Mouse (Mus musculus) gonadal fat pad, adult 2 months (tissue): Measurements from ENCODE around the gene Cisd3. TPM values are rescaled to one million over a fixed set of nuclear protein-coding genes. Genes with fewer than 3 reads are reported as not detected.
"Not testable (repeated sequence)": the region's sequence is repeated elsewhere in the genome, so short reads cannot be mapped to it uniquely, and the experiment has no call there.

Experiments
- DNase-seq: peaks from one replicate; pipeline ENCODE4 v3.0.0-alpha.2; 2012; ENCODE audit warnings: low read depth
- polyA plus RNA-seq: library from polyadenylated mRNA; depleted of rRNA; stranded (reverse); fragments of >200 nt; gene quantifications from 2 replicates; pipeline ENCODE4 v1.2.3, GENCODE M21; 2012; rRNA removed

Cisd3 gene
- polyA plus RNA-seq: 54.1 and 83.1 TPM in 2 replicates

DNA sequence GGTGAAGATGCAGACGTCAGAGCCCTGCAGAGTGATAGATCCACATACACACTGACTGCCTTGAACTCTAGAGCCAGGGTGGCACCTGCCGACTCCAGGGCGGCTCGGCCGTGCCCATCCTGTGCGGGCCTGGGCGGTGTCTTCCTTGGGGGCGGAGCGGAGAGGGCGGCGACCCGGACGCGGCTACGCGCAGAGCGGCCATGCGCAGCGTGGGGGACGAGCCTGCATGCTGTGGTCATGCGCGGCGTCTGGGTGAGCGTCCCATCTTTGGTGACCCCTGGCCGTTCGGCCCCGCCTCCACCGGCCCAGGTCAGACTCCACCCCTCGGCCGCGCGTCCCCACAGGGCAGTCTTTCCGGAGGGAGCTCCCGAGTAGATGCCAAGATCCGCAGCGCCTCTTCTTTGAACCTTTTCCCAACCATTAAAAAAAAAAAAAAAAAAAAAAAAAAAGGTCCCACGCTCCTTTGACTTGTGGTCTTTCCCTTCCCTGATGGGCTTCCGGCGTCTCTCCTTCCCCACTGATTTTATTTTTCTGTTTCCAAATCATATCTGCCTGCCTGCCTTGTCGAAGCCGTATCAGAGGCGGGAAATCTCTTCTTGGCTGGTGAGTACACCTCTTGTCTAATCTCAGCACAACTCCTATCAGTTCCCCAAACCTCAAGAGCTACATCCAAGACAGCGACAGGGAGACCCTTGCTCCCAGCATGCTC lies at the start of gene Cisd3:
Gene Cisd3 (plus strand): TSS at position 214 of the 709 bp plus-strand sequence.
- no peak for DNase-seq

DNA sequence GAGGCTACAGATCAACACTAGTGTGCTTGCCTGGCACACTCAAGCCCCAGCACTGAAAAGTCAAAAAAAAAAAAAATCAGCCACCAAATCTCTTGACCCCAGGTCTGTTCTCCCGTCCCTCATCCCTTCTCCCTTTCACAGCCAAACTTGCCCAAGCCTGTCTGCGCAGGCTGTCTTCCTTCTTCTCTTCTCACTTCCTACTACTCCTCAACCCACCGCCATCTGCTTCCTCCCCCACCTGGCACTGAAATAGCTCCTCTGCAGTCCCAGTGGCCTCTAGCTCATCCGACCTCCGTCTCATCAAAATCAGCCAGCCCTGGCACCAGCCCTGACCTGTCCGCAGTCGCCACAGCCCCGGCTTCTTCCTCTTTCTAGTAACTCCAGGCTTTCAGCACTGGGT lies 44.0 kb upstream of the Cisd3 start:
- no peak for DNase-seq

DNA sequence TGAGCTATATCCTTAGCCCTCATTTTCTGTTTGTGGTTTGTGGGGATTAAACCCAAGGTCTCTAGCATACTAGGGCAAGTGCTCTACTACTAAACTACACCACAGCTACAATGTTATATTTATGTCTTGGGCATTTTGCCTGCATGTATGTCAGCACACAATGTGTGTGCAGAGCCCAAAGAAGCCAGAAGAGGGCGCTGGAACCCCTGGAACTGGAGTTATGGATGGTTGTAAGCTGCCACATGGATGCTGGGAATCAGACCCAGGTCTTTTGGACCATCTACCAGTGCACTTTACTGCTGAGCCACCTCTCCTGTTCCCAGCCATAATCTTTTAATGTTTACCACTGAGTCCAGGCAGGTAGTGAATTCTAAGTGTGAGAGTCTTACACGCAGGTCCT lies 42.9 kb upstream of the Cisd3 start:
- no peak for DNase-seq

DNA sequence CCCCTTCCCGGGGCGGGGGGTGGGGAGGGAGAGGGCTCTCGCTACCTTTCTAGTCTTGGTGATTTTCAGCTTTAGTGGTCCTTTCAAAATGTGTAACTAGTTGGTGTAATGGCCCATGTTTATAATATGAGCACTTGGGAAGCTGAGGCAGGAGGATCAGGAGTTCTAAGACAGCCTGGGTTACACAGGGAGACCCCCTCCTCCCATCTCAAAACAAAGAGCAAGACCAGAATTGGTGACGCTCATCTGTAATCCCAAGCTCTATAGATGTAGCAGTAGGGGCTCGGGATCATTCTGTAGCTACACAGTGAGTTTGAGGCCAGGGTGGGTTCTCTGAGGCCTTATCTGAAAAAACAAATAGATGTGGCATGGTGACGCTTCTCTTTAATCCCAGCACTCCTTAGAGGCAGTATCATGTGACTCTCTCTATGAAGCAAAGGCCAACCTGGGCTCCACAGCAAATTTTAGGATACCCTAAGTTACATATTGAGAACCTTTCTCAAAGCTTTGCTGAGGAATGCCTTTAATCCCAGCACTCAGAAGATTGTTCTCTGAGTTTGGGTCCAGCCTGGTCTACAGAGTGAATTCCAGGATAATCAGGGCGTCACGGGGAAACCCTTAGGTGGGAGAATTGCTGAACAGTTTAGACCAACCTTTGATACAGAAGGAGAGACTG lies 42.1 kb upstream of the Cisd3 start:
- no peak for DNase-seq

DNA sequence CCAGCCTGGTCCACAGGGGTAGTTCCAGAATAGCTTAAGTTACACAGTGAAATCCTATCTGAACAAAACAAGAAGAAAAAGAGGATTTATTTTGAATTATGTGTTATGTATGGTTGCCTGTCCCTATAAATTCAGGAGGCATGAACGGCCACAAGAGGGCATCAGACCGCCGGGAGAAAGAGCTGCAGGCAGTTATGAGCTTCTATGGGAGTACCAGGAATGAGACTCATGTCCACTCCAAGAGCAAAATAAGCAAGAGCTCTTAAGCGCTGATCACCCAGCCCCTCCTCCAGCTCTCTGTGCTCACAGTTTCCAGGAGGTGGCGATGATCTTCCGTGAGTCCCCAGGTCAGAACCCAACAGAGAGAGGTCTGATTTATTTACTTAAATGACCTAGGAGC lies 40.8 kb upstream of the Cisd3 start:
- no peak for DNase-seq

DNA sequence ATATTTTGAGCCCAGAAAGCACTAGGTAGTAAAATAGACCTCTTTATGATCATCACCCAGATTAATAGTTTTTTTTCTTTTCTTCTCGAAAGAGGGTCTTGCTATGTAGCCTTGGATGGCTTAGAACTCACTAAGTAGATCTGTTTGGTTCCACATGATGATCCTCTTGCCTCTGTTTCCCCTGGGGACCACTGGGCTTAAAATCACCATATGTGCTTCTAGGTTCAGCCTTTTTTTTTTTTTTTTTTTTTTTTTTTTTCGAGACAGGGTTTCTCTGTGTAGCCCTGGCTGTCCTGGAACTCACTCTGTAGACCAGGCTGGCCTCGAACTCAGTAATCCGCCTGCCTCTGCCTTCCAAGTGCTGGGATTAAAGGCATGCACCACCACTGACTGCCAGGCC lies 37.1 kb upstream of the Cisd3 start:
- DNase-seq: not testable (repeated sequence)

DNA sequence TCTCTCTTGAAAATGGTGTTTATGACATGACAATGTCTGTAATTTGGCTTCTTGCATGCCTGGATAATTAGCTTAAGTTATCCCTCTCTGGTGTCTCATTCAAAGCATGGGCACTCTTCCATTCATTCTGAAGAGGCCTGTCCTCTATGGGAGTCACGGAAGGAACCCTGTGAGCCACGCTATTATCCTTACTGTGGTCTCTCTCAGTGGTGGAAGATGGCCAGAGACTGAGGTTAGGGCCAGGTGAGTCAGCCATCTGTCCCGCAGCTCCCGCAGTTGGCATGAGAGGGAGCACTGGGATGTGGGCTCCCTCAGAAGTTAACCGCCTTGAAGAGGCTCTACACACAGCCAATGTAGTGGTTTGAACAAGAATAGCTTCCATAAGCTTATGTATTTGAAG lies 35.3 kb upstream of the Cisd3 start:
- no peak for DNase-seq

DNA sequence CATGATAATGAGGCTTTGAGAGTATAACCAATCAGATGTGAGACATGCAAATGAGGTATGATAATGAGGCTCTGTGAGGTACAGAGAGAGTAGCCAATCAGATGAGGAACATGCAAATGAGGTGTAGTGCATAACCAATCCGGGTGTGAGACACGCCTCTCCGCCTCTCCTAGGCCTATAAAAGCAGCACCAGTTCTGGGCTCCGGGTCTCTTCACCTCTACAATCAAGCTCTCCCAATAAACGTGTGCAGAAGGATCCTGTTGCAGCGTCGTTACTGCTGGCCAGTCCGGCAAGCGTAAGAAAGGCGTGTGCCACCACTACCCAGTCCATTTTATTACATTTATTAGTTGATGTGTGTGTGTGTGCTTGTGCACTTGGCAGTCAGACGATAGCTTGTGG lies 32.2 kb upstream of the Cisd3 start:
- not testable (repeated sequence) for DNase-seq

DNA sequence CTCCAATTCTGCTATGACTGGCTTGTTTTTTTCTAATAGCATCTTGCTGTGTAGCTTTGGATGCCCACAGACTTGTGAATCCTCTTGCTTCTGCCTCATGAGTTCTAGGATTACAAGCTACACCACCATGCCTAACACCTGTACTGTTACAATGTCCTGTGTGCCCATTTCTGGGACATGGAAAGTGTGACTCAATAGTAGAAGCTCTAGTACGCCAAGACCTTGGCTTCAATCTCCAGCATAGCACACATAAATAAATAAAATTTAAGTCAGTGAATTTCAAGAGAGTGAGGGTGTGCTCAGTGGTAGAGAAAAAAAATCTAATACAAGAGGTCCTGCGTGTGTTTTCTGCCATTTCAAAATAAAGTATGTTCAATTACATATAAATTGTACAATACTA lies 31.4 kb upstream of the Cisd3 start:
- no peak for DNase-seq

DNA sequence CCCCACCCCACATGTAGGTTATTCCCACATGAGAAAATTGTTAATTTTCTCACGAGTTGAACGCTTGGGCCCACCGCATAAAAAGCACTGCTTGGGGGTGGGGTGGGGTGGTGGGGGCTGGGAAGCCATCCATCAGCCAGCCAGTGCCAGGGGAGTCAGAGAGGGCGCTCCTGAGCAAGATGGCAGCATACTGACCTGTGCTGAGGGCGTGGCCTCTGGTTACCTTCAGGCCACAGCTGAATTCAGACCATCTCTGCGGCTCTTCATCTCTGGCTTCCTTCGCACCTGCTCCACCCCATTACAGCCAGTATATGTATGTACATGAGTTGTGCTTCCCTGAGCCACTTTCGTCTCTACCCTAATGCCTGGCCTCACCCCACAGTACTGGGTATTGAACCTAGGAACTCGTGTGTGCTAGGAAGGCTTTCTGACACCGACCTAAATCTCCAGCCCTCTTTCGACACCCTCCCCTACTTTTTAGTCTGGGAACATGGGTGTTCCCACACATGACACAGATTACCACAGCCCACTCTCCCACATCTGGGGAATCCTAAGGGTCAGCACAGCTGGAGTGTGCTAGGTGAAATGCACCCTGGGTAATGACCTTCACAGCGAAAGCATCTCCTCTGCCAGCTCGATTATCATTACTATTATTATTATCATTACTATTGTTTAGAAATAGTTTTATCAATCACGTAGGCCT lies 29.2 kb upstream of the Cisd3 start:
- DNase-seq: no peak

DNA sequence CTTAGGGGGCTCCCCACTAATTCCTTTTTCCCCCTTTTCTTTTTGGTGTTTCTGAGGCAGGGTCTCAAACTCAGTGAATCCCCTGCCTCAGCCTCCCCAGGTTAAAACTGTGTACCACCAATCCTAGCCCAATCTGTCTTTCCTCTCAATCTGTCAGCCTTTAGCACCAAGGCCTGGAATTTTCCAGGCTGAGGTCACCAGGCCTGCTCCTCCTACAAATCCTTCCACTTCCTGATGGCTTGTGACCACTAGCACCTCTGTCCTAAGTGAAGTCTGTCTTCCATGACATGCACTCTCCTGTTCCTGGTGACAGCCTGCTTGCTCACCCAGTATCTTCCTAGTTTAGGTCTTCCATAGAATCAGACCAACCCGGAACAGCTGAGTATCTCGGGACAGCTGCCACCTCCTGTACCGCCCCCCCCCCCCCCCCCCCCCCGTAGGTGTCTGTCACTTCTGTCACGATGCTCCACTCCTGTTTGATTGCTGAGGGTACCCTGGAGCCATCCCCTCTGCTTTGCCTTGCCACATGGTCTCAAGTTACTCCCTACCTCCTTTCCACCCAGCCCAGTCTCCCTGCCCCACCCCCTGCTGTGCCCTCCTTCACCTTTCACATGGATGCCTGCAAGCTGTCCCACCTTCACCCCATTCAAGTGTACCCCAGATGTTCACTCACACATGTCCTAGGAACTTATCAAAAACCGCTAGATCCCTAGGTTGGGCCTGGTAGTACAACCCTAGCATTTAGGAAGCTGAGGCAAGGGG lies 28.3 kb upstream of the Cisd3 start:
- DNase-seq: no peak

DNA sequence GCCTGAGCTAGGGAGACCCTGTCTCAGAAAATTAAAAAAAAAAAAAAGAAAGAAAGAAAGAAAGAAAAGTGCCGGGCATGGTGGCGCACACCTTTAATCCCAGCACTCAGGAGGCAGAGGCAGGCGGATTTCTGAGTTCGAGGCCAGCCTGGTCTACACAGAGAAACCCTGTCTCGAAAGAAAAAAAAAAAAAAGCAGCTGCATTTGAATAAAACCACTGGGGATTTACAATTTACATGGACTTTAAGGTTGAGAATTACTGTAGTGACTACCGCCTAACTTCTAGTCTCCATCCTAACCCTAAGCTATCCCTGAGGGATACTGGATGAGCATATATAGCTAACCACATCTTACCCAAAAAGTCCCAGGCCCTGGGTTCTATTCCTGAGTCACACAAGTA lies 27.7 kb upstream of the Cisd3 start:
- DNase-seq: not testable (repeated sequence)

DNA sequence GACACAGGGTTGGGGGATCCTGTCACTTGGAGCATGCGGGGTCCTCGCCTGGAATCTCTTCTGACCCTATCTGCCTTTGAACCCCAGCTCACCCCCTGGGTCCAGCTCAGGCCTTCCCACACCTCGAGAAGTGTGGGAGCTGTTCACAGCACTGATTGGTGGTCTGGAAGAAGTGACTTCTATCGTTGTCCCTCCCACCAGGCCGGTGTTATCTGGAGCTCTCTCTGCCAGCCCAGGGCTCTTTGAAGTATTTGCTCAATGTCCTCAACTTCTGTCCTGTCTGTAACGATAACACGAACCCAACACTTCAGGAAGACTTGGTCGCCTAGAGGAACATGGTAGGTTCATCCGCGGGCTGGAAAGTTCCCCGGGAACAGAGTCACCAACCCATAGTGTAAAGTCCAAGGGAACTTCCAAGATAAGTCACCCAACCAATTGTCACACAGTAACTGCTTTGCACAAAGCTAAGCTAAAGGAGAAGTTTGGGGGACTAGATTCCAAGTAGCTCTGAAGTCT lies 26.8 kb upstream of the Cisd3 start:
- DNase-seq: no peak

DNA sequence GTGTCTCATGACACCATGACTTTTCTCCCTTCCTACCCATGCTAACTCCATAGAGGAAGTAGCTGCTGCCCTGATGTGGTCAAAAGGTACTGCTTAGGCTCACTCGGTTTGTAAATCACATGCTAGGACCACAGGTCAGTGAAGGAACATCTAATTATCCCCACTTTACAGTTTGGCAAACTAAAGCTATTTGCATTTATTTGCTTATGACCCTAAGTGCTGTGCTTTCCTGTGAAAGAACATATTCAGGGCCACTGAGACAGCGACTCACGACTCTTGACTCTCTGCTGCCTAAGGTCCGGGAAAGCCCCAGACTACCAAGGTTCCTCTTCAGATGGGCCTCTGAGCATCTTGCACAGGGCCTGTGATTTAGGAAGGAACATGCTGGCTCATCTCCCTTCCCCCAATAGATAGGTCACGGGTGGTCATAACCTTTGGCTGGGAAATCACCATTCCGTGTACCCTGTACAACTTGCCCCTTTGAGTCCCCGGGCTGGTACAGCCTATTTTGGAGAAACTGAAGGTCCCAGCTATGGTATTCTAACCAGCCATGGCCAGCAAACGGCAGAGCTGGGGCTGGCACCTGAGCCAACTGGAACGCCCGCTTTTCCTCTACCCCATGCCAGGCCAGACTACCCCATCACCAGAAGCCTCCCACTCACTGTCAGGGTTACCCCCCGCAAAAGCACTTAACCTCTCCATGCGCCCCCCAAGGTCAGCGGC lies 26.2 kb upstream of the Cisd3 start:
- no peak for DNase-seq

DNA sequence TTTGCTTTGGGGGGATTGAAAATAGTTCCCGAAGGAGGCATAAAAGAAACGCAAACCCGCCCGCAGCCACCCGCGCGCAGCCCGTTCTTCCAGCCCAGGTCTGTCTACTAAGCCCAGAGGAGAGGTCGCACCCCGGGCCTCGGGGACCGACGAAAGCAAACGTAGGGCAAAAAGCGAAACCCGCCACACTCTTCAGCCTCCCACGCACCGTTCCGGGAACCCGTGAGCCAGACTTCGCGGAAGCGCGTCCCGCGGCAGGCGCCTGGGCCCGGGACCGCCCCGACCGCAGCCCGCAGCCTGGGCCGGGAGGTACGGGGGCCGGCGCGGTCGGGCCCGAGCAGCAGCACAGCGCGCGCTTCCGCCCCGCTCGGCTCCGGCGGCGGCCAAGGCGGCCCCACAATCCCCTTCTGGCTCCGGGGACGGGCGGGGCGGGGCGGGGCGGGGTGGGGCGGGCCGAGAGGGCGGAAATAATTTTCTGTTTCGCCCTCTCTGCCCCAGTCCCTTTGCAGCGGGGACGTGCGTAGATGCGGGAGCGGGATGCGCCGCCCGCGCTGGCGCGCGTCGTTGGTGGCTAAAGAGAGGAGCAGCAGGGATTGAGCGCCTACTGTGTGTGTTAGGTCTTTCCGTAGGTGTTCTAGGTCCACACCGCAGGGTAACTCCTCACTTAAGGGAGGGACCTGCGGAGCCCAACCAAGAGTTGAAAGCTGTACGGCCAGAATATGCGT lies 25.5 kb upstream of the Cisd3 start:
- no peak for DNase-seq

DNA sequence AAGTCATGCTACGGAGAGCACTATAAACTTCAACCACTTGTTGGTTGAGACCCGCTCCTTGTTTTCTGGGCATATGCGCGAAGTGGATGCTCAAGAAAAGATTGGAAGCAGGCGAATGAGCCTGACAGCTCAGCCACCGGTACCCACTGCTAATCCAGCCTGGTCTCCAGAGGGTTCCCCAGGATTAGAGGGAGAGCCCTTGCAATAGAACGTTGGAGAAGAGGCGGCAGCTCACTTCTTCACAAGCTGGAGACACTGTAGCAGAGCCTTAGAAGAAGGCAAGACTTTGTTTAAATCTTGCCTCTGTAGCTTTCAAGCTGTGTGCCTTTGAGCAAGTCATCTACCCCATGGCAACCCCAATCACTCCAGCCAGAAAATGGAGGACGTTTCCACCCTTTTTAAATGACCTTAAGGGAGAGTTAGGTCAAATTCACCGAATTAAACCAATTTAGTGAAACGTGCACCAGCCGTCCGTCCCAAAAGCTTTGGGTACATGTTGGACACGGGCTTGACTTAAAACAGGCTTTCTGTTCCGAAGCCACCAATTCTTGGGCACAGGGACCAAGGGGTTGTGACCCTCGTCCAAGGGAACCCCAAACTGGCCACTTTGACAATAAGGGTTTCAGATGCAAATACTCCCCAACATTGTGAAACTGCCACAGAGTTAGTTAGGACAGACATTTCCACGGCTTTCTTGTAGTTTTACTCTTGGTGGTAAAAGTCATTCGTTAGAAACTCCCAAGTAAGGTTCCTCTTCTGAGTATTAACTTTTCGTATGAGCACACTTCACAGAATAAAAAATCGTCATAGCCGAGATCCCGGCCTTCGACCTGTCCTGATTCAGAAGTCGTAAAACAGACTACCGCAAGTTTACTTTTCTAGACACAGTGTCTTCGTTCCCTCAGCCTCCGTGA lies 24.6 kb upstream of the Cisd3 start:
- no peak for DNase-seq

DNA sequence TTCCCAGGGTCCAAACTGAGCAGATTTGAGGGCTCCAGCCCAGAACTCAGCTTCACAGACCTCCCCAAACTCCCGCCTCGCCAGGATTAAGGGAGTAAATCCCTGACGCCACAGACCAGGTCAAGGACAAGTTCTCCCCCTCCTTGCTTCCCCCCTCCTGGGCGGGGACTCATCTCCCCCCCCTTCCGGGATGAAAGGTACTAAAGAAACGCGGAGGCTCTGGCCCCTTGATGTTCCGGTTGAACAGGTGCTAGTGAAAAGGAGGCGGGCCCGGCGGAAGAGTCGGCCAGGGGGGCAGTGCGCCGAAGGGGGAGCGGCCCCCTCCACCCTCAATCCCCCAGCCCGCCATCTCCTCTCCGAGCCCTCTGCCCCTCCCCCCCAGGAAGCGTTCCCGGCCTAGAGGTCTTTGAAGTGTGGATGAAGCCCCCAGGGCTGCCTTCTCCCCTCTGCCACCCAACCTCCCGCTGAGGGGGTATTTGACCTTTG lies 23.9 kb upstream of the Cisd3 start:
- DNase-seq: no peak

DNA sequence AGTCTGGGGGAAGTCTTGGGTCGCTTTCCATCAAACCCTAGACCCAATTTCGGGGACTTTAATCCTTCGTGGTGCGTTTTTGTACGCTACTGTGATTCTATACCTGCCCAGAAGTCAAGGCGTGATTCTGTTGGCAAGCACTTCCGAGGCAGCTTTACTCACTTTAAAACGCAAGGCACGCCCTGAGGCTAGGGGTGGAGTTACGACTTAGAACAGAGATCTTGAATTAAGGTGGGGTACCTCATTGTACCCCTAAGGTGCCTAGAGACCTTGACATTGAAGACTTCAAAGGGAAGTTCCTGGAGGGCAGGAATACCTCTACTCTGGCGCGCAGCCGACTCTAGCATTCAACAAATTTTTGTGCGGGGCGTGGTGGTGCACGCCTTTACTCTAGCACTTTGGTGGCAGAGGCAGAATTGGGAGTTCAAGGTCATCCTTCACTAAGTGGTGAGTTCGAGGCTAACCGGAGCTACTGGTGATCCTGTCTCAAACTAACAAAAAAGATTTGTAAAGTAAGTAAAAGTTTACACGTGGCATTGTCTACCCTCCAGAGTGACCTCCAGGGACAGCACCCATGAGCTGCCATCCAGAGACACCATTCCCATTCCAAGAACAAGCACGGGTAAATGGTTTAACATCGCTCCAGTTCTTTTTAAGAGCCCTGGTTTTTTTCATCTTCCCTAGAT lies 23.3 kb upstream of the Cisd3 start:
- DNase-seq: no peak
